Mouse (Mus musculus) erythroblast, embryonic 14.5 days (primary cell): ENCODE data around the gene Syt7.

Source experiments
- GATA1 ChIP-seq: IDR thresholded peaks from 2 replicates; pipeline ENCODE4 v1.6.1; 2012; ENCODE audit warnings: low read length, inconsistent platforms, mixed read lengths
- TAL1 ChIP-seq: IDR thresholded peaks from 3 replicates; pipeline ENCODE4 v1.6.1; 2012; ENCODE audit warnings: low read length, inconsistent platforms, mixed read lengths

- no peak for TF ChIP-seq GATA1
- TF ChIP-seq TAL1 = no peak
Measured at GRCm38 (mm10) chr19:10379978-10380377, 8.9 kb upstream of the Syt7 start.
